Mouse (Mus musculus): ENCODE measurements around the gene Radil. TPM values are rescaled to one million over a fixed set of nuclear protein-coding genes. Genes with fewer than 3 reads are reported as not detected.
A peak's percentile ranks its signal among the peaks of the same experiment; 100 is the strongest.

The Radil gene
- total and polyA plus RNA-seq, 3 experiments: not detected

DNA sequence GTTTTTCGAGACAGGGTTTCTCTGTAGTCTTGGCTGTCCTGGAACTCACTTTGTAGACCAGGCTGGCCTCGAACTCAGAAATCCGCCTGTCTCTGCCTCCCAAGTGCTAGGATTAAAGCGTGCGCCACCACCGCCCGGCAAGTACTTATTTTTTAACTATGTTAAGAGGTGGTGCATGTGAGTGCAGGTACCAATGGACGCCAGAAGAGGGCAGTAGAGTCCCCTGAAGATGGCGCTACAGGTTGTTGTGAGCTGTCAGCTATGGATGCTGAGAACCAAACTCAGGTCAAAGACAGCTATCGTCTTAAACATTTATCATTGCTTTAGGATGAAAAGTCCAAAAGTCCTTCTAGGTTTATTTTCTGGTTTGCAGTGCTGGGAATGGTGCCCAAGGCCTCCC, 27.3 kb upstream of the Radil start:
- Histone ChIP-seq H3K9ac (ENCODE audit: insufficient read depth, low read depth) (no peak overlapping the region), H3K36me3 (replicated peaks in 1 of 2; ENCODE audit: control insufficient read depth in 1 of 2, insufficient read depth in 1 of 2, low read length in 1 of 2) (no peaks in the 10 kb centered on the region), H3K9me3 (replicated peaks; ENCODE audit: low read length) (peaks cover 12% of the 10 kb centered on the region), H3K79me2 (replicated peaks; ENCODE audit: control insufficient read depth, extremely low read depth, insufficient read depth, poor library complexity, severe bottlenecking) (no peaks in the 10 kb centered on the region), H3K4me2 (ENCODE audit: insufficient read depth, low read depth, poor library complexity, severe bottlenecking) (no peak overlapping the region), H3K4me3 (replicated peaks in 1 of 3; ENCODE audit: low read depth in 2 of 3, low read length in 2 of 3, poor library complexity in 1 of 3) (no peak overlapping the region), H3K4me1 (ENCODE audit: control insufficient read depth in 1 of 2, insufficient read depth in 2 of 2) (no peaks in the 10 kb centered on the region), H3K27me3 (replicated peaks) (peaks cover 32% of the 10 kb centered on the region), H3K27ac (ENCODE audit: insufficient read depth, low read depth) (no peak overlapping the region)
- dilution Hi-C loops (cut with MboI; ENCODE audit: extremely low pct_ligation_motif_present, extremely low pct_unique_long_range_greater_than_20kb, low sequenced_read_pairs) (no loop called here), in situ Hi-C loops (cut with MboI; ENCODE audit: low pct_ligation_motif_present, low pct_unique_long_range_greater_than_20kb, low sequenced_read_pairs) (loop anchor here (10.0 to 25.0 kb wide), 2 partner anchors 73 to 134 kb away; no protein-coding TSS in a partner anchor)
- no peak for TF ChIP-seq JUN (IDR thresholded peaks at IDR 0.05; ENCODE audit: insufficient read depth, low read depth, low read length)
- peak in 1 of 2 experiments; percentile 15; a peak in 1 of 4 replicates for TF ChIP-seq CTCF (conservative IDR thresholded peaks at IDR 0.05 in 1 of 2, IDR thresholded peaks at IDR 0.05 in 1 of 2; ENCODE audit: low read depth in 2 of 2, low read length in 2 of 2)
- TF ChIP-seq RCOR1 (conservative IDR thresholded peaks at IDR 0.05; ENCODE audit: low read depth, low read length): no peak
- TF ChIP-seq E2F4 (IDR thresholded peaks at IDR 0.05; ENCODE audit: insufficient replicate concordance, low read depth, low read length): no peak
- no peak for TF ChIP-seq UBTF (IDR thresholded peaks at IDR 0.05; ENCODE audit: low read depth, low read length)
- no peak for TF ChIP-seq MYC (IDR thresholded peaks at IDR 0.05; ENCODE audit: low read depth, low read length)
- no peak for TF ChIP-seq BHLHE40 (IDR thresholded peaks at IDR 0.05; ENCODE audit: low read depth, low read length)
- no peak for TF ChIP-seq GABPA (IDR thresholded peaks at IDR 0.05; ENCODE audit: insufficient replicate concordance, low read depth, low read length)
- no peak for DNase-seq (ENCODE audit: extremely low read depth)

DNA sequence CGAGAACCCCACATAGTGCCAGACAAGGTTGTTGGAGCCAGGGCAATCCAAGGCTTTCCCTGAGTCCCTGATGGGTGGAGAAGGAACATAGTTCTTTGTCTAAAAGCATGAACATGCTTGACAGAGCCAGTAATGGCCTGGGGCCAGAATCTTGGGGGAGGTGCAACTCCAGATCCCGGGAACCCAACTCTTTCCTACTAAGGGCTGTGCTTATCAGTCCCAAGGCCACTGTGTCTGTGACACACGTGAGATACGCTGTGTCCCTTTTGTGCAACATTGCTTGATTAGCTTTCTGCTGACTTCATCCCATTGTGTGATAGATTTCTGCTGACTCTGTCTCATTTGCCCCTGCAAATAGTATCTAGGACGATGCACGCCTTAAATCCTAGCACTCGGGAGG, 25.9 kb upstream of the Radil start:
- Histone ChIP-seq H3K9me3 (replicated peaks; ENCODE audit: low read length) (peaks cover 19% of the 10 kb centered on the region), H3K4me2 (ENCODE audit: insufficient read depth, low read depth, poor library complexity, severe bottlenecking) (no peak overlapping the region), H3K79me2 (replicated peaks; ENCODE audit: control insufficient read depth, extremely low read depth, insufficient read depth, poor library complexity, severe bottlenecking) (no peaks in the 10 kb centered on the region), H3K36me3 (replicated peaks in 1 of 2; ENCODE audit: control insufficient read depth in 1 of 2, insufficient read depth in 1 of 2, low read length in 1 of 2) (no peaks in the 10 kb centered on the region), H3K27ac (ENCODE audit: insufficient read depth, low read depth) (no peak overlapping the region), H3K9ac (ENCODE audit: insufficient read depth, low read depth) (no peak overlapping the region), H3K27me3 (replicated peaks) (peaks cover 25% of the 10 kb centered on the region), H3K4me1 (ENCODE audit: control insufficient read depth in 1 of 2, insufficient read depth in 2 of 2) (no peaks in the 10 kb centered on the region), H3K4me3 (replicated peaks in 1 of 3; ENCODE audit: low read depth in 2 of 3, low read length in 2 of 3, poor library complexity in 1 of 3) (no peak overlapping the region)
- in situ Hi-C loops (cut with MboI; ENCODE audit: low pct_ligation_motif_present, low pct_unique_long_range_greater_than_20kb, low sequenced_read_pairs): loop anchor here (10.0 to 25.0 kb wide), 2 partner anchors 72 to 135 kb away; no protein-coding TSS in a partner anchor
- dilution Hi-C loops (cut with MboI; ENCODE audit: extremely low pct_ligation_motif_present, extremely low pct_unique_long_range_greater_than_20kb, low sequenced_read_pairs): no loop called here
- no peak for DNase-seq (ENCODE audit: extremely low read depth)
- TF ChIP-seq USF1 (IDR thresholded peaks at IDR 0.05; ENCODE audit: low read depth, low read length): no peak
- TF ChIP-seq NRF1 (IDR thresholded peaks at IDR 0.05; ENCODE audit: low read depth, low read length): no peak
- TF ChIP-seq TBP (conservative IDR thresholded peaks at IDR 0.05; ENCODE audit: low read depth, low read length): no peak

DNA sequence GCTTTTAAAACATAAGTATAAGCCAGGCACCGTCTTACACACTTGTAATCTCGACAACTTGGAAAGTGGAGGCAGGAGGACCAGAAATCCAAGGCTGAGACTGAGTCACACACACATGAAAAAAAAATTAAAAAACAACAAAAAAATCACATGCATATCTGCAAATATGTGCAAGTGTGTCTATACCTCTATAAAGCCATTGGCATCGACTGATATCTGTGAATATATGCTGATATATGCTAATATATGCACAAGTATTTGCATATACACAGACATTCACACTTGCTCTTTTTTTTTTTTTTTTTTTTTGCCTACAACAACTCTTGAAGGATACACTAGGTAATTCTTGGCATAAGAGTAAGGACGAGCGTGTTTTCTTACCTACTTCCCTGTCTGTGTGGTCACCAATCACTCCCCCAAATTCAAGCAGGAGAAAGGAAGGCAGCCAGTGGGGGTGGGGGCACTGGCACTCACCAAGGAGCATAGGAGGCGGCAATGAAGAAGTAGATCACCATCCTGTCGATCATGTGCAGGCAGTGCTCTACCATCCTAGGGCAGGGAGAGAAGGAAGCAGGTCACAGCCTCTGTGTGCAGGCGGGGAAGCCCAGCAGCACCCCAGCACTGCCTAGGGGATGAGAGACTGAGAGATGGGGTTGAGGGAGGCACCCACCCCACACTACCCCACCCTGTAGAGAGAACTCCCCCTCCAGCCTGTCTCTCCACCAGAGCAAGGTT, 23.6 kb upstream of the Radil start:
- H3K4me3 ChIP-seq (replicated peaks in 1 of 3; ENCODE audit: low read depth in 2 of 3, low read length in 2 of 3, poor library complexity in 1 of 3): no peak overlapping the region
- no peak overlapping the region for H3K27ac ChIP-seq (ENCODE audit: insufficient read depth, low read depth)

More for the DNA sequence above, 23.6 kb upstream of the Radil start:
- no peak for TF ChIP-seq MAX (IDR thresholded peaks at IDR 0.05; ENCODE audit: low read length)
- no peak for TF ChIP-seq IRF4 (IDR thresholded peaks at IDR 0.05; ENCODE audit: low read depth, low read length)
- TF ChIP-seq UBTF (IDR thresholded peaks at IDR 0.05; ENCODE audit: low read depth, low read length): no peak
- no peak for TF ChIP-seq NRF1 (IDR thresholded peaks at IDR 0.05; ENCODE audit: low read depth, low read length)
- no peak for TF ChIP-seq ZKSCAN1 (IDR thresholded peaks at IDR 0.05; ENCODE audit: borderline replicate concordance, low read depth, low read length)
- TF ChIP-seq NELFE (IDR thresholded peaks at IDR 0.05; ENCODE audit: low read depth, low read length): no peak
- no peak for TF ChIP-seq RCOR1 (conservative IDR thresholded peaks at IDR 0.05; ENCODE audit: low read depth, low read length)
- TF ChIP-seq CHD2 (IDR thresholded peaks at IDR 0.05; ENCODE audit: low read length): no peak
- no peak for TF ChIP-seq SIN3A (IDR thresholded peaks at IDR 0.05; ENCODE audit: low read length)
- TF ChIP-seq ELF1 (IDR thresholded peaks at IDR 0.05; ENCODE audit: low read depth, low read length): no peak
- TF ChIP-seq E2F4 (IDR thresholded peaks at IDR 0.05; ENCODE audit: insufficient replicate concordance, low read depth, low read length): no peak
- TF ChIP-seq PAX5 (IDR thresholded peaks at IDR 0.05; ENCODE audit: low read length): no peak
- no peak for TF ChIP-seq GABPA (IDR thresholded peaks at IDR 0.05; ENCODE audit: insufficient replicate concordance, low read depth, low read length)
- H3K27me3 ChIP-seq (replicated peaks): peaks cover 21% of the 10 kb centered on the region
- H3K4me1 ChIP-seq (ENCODE audit: control insufficient read depth in 1 of 2, insufficient read depth in 2 of 2): no peaks in the 10 kb centered on the region
- H3K9ac ChIP-seq (ENCODE audit: insufficient read depth, low read depth): no peak overlapping the region
- no peaks in the 10 kb centered on the region for H3K79me2 ChIP-seq (replicated peaks; ENCODE audit: control insufficient read depth, extremely low read depth, insufficient read depth, poor library complexity, severe bottlenecking)
- no peak overlapping the region for H3K4me2 ChIP-seq (ENCODE audit: insufficient read depth, low read depth, poor library complexity, severe bottlenecking)
- H3K9me3 ChIP-seq (replicated peaks; ENCODE audit: low read length): peaks cover 19% of the 10 kb centered on the region
- dilution Hi-C loops (cut with MboI; ENCODE audit: extremely low pct_ligation_motif_present, extremely low pct_unique_long_range_greater_than_20kb, low sequenced_read_pairs) (no loop called here), in situ Hi-C loops (cut with MboI; ENCODE audit: low pct_ligation_motif_present, low pct_unique_long_range_greater_than_20kb, low sequenced_read_pairs) (loop anchor here (10.0 to 25.0 kb wide), 2 partner anchors 70 to 138 kb away; no protein-coding TSS in a partner anchor)
- no peak for DNase-seq (ENCODE audit: extremely low read depth)
- H3K36me3 ChIP-seq (replicated peaks in 1 of 2; ENCODE audit: control insufficient read depth in 1 of 2, insufficient read depth in 1 of 2, low read length in 1 of 2): no peaks in the 10 kb centered on the region
